Mouse (Mus musculus) liver, postnatal 0 days (tissue): ENCODE results near the gene Tekt1. TPM values are rescaled to one million over a fixed set of nuclear protein-coding genes. Genes with fewer than 3 reads are reported as not detected.

ENCODE experiments used
- ATAC-seq: fragments of 200-750 bp; cut with Nextera tagmentation; 2 replicates; pipeline ENCODE4 v1.8.0; 2017; ENCODE audit warnings: mild to moderate bottlenecking, moderate library complexity
- DNase-seq: peaks from one replicate; pipeline ENCODE4 v3.0.0-alpha.2; 2016
- H3K27ac ChIP-seq: fragments of 300-500 bp; sonication (generic); 2 replicates; pipeline ENCODE4 v1.5.1; 2014; ENCODE audit warnings: antibody characterized with exemption, moderate library complexity, mild to moderate bottlenecking, low read depth
- H3K27me3 ChIP-seq: fragments of 300-500 bp; sonication (generic); 2 replicates; pipeline ENCODE4 v1.6.1; 2014; ENCODE audit warnings: low read length, control low read depth, mixed read lengths; ENCODE audit not compliant: insufficient read depth
- H3K36me3 ChIP-seq: fragments of 300-500 bp; sonication (generic); replicated peaks from 2 replicates; pipeline ENCODE4 v1.6.1; 2014; ENCODE audit warnings: mild to moderate bottlenecking, control low read depth, low read length, moderate library complexity, mixed read lengths; ENCODE audit not compliant: insufficient read depth
- H3K4me1 ChIP-seq: fragments of 300-500 bp; sonication (generic); 2 replicates; pipeline ENCODE4 v1.6.1; 2014; ENCODE audit warnings: antibody characterized with exemption, mild to moderate bottlenecking, control low read depth; ENCODE audit not compliant: insufficient read depth
- H3K4me2 ChIP-seq: fragments of 300-500 bp; sonication (generic); 2 replicates; pipeline ENCODE4 v1.6.1; 2014; ENCODE audit warnings: low read depth, mild to moderate bottlenecking, low read length, moderate library complexity, mixed read lengths
- H3K4me3 ChIP-seq: fragments of 300-500 bp; sonication (generic); 2 replicates; pipeline ENCODE4 v1.5.1; 2014; ENCODE audit warnings: low read depth, low read length
- H3K9ac ChIP-seq: fragments of 300-500 bp; sonication (generic); replicated peaks from 2 replicates; pipeline ENCODE4 v1.6.1; 2014; ENCODE audit warnings: mild to moderate bottlenecking, moderate library complexity
- H3K9me3 ChIP-seq: fragments of 300-500 bp; sonication (generic); 2 replicates; pipeline ENCODE4 v1.6.1; 2016; ENCODE audit warnings: mild to moderate bottlenecking, control low read depth, low read length, mixed read lengths
- CTCF ChIP-seq: sonication (generic); IDR thresholded peaks from 2 replicates; pipeline ENCODE4 v1.5.1; 2016; ENCODE audit warnings: antibody characterized with exemption, low read depth
- EP300 ChIP-seq: IDR thresholded peaks from 2 replicates; pipeline ENCODE4 v1.6.1; 2016; ENCODE audit warnings: antibody characterized with exemption, low read depth, mild to moderate bottlenecking
- WGBS: fragments of 180-500 bp; shearing (Covaris S2); extraction: QIAGEN DNeasy Blood & Tissue Kit; methylation state at CpG from one replicate; pipeline ENCODE4 v1.1.7; 2014; ENCODE audit not compliant: insufficient replicate concordance; 5-methylcytosine and 5-hydroxymethylcytosine counted together
- polyA plus RNA-seq: library from polyadenylated mRNA; unstranded; fragments of >200 nt; fragmentation: Nextera tagmentation; extraction: Ambion mirVana; gene quantifications from 2 replicates; pipeline ENCODE4 v1.2.1, GENCODE M21; 2015

Gene Tekt1
- polyA plus RNA-seq, 1 experiment from 2014 or later: not detected

DNA sequence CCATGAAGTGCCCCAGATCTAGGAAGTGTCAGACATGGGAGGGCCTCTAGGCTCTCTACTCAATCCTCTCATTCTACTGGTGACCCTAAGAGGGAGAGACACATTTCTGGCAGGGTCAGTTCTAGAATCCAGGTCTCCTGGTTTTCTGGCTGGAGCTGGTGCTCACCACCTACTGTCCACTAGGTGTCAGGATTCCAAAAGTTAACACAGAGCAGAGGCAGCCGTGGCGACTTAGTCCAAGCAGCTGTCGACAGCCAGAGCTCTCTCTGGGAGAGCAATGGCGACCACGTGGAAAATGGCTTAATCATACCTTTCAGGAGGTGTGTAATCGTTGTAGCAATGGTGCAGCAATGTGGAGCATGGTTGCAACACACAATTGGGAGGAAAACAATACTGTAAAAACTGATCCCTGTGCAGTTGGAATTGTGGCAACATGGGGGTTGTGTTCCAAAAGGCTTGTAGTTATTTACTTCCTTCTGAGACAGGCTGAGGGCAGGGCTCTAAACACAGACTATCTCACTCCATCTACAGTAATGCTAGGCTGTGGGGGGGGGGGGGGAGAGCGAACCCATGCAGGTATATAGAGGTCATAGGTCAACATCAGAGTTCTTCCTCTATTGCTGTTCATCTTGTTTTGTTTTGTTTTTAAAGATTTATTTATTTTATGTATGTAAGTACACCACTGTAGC is 19.5 kb downstream of the Tekt1 start:
- WGBS: 0% methylated on average over 6 of the region's 7 CpGs
- peak; percentile 51 for DNase-seq
- Histone ChIP-seq H3K27me3 (no peaks in the 10 kb centered on the region), H3K4me2 (no peak overlapping the region), H3K4me3 (no peak overlapping the region), H3K9me3 (no peaks in the 10 kb centered on the region), H3K27ac (no peak overlapping the region), H3K36me3 (no peaks in the 10 kb centered on the region), H3K9ac (no peak overlapping the region), H3K4me1 (0 out of 2 replicates have a peak, but pooled peaks cover 3% of the 10 kb centered on the region)
- ATAC-seq: peak; percentile 87
- peak; percentile 78 for TF ChIP-seq CTCF
- no peak for TF ChIP-seq EP300

DNA sequence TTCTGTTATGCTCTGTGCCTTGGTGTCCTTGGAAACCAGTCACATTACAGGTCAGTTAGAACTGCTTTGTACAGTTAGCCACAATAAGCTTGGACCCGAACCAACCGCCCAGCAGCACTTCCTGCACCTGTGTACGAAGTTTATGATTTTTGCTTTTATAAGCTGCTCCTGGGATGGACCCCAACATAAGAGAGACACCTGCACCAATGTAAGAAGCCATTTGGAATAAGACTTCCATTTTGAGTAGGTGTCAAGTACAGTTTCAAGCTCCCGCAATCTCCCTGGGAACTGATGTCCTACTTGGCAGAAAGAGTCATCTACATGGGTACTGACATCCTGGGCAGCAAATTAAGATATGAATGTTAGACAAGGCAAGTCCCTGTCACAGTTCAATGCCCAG is 22.5 kb downstream of the Tekt1 start:
- Histone ChIP-seq H3K27ac (no peak overlapping the region), H3K4me3 (no peak overlapping the region), H3K9me3 (no peaks in the 10 kb centered on the region), H3K4me2 (no peak overlapping the region), H3K9ac (no peak overlapping the region), H3K27me3 (no peaks in the 10 kb centered on the region), H3K4me1 (0 out of 2 replicates have a peak, but pooled peaks cover 3% of the 10 kb centered on the region), H3K36me3 (no peaks in the 10 kb centered on the region)
- no peak for ATAC-seq
- TF ChIP-seq EP300: no peak
- 68% methylated on average over 4 of the region's 4 CpGs for WGBS
- no peak for DNase-seq

DNA sequence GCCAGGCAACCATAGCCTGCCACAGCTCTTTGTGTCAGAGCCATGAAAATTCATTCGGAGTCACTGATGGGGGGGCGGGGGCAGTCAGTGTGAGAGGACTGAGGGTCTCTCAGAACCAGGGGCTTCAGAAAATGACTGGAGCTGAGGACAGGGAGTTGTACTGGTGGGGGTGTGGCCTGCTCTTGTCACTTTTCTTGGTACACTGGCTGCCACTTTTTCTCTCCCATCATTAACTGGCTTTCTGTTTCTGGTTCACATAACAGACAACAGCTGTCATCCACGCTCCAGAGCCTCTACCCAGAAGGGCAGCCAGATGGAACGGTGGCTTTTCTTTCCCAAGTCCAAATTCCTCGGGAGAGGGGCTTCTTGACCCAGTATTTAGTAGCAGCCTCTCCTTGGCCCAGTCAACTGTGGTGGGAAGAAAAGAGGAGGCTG is 23.8 kb downstream of the Tekt1 start:
- H3K27ac ChIP-seq: no peak overlapping the region
- no peak overlapping the region for H3K9ac ChIP-seq
- ATAC-seq: no peak
- H3K4me3 ChIP-seq: no peak overlapping the region
- no peak for DNase-seq
- no peak for TF ChIP-seq CTCF
- TF ChIP-seq EP300: no peak
- WGBS: 59% methylated on average over 5 of the region's 5 CpGs
- H3K4me1 ChIP-seq: 0 out of 2 replicates have a peak, but pooled peaks cover 3% of the 10 kb centered on the region
- H3K4me2 ChIP-seq: no peak overlapping the region
- no peaks in the 10 kb centered on the region for H3K36me3 ChIP-seq
- no peaks in the 10 kb centered on the region for H3K27me3 ChIP-seq
- H3K9me3 ChIP-seq: no peaks in the 10 kb centered on the region

- Histone ChIP-seq H3K4me3 (no peak overlapping the region), H3K4me2 (no peak overlapping the region), H3K9me3 (no peaks in the 10 kb centered on the region), H3K4me1 (no peaks in the 10 kb centered on the region), H3K27me3 (no peaks in the 10 kb centered on the region), H3K27ac (no peak overlapping the region), H3K9ac (no peak overlapping the region), H3K36me3 (no peaks in the 10 kb centered on the region)
- WGBS: 74% methylated on average over 8 of the region's 8 CpGs
- TF ChIP-seq CTCF: no peak
- TF ChIP-seq EP300: no peak
- no peak for DNase-seq
- ATAC-seq: no peak
These were observed 25.5 kb downstream of the Tekt1 start for GRCm38 (mm10) chr11:72336726-72337125.

- DNase-seq: no peak
- 64% methylated on average over 4 of the region's 4 CpGs for WGBS
- Histone ChIP-seq H3K4me3 (no peak overlapping the region), H3K9ac (no peak overlapping the region), H3K27ac (no peak overlapping the region), H3K9me3 (no peaks in the 10 kb centered on the region), H3K4me2 (no peak overlapping the region), H3K36me3 (no peaks in the 10 kb centered on the region), H3K27me3 (no peaks in the 10 kb centered on the region), H3K4me1 (no peaks in the 10 kb centered on the region)
- no peak for ATAC-seq
- TF ChIP-seq CTCF: no peak
- TF ChIP-seq EP300: no peak
These were observed 27.6 kb downstream of the Tekt1 start for GRCm38 (mm10) chr11:72334653-72335052.

- no peaks in the 10 kb centered on the region for H3K36me3 ChIP-seq
- no peak overlapping the region for H3K27ac ChIP-seq
- H3K4me2 ChIP-seq: no peak overlapping the region
- TF ChIP-seq CTCF (no peak), EP300 (no peak)
- H3K9me3 ChIP-seq: no peaks in the 10 kb centered on the region
- no peaks in the 10 kb centered on the region for H3K4me1 ChIP-seq
- H3K27me3 ChIP-seq: no peaks in the 10 kb centered on the region
- ATAC-seq: no peak
- H3K4me3 ChIP-seq: no peak overlapping the region
- no peak for DNase-seq
- H3K9ac ChIP-seq: no peak overlapping the region
- 76% methylated on average over 9 of the region's 9 CpGs for WGBS
These were observed 29.1 kb downstream of the Tekt1 start for GRCm38 (mm10) chr11:72332951-72333667.
